Mouse (Mus musculus) testis, postnatal 14 days (tissue): ENCODE measurements around the gene Ocel1.
"Not testable (repeated sequence)": the region's sequence is repeated elsewhere in the genome, so short reads cannot be mapped to it uniquely, and the experiment has no call there.

Experiments
- DNase-seq: peaks from one replicate; pipeline ENCODE4 v3.0.0; 2021; ENCODE audit warnings: low spot score

Gene Ocel1

GRCm38 (mm10) chr8:71371236-71371848 lies at the start of gene Ocel1:
Gene Ocel1 (plus strand): TSS chr8:71371298.
- DNase-seq: peak; percentile 98

GRCm38 (mm10) chr8:71322939-71323338 lies 48.2 kb upstream of the Ocel1 start:
- DNase-seq: no peak

DNA sequence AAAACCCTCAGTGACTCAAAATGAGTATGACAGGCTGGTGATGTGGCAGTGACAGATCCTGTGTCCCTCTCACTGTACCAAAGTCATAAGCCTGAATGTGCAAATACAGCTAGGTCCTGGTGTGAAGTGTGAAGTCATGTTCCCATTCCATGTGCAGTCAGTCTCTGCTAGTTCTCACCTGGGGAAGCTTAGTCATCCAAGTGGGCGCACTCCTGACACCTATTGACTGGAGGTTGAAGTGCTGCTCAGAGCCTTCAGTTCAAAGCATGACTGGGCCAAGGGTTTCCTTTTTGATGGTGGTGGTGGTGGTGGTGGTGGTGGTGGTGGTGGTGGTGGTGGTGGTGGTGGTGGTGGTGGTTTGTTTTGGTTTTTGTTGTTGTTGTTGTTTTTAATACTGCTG lies 46.2 kb upstream of the Ocel1 start:
- no peak for DNase-seq

DNA sequence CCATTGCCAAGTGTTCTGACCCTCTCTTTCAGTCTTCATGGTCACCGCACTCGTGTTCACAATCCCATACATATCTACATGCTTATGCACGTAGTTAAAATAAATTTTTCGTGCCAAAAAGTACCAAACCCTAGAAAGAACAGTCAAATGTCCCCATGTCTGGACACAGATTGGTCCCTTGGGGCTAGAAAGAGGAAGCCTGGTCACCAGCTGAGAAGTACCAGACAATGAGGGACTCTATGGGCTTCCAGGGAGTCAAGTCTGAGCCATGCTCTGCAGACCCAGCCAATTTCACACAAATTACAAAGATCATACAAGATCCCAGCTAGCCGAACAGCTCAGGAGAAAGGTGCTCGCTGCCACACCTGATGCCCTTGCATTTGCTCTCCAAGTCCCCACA lies 33.3 kb upstream of the Ocel1 start:
- DNase-seq: not testable (repeated sequence)

DNA sequence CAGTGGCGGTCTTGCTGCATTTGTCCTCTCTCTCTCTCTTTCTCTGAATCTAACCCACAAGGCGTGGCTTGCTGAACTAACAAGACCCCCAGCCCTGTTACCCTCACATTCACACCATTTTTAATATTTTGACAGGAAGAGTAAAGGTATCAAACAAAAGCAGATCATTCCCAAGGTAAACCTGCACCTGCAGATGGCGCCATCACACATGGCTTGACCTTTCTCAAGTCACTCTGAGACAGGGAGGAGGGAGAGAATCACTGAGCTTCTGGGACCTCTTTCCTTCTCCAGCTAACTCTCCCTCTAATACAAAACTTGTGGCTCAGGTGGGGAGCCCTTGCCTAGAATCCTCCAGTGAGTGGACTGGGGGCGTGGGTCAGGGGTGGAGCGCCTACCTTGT lies 30.5 kb upstream of the Ocel1 start:
- DNase-seq: no peak

DNA sequence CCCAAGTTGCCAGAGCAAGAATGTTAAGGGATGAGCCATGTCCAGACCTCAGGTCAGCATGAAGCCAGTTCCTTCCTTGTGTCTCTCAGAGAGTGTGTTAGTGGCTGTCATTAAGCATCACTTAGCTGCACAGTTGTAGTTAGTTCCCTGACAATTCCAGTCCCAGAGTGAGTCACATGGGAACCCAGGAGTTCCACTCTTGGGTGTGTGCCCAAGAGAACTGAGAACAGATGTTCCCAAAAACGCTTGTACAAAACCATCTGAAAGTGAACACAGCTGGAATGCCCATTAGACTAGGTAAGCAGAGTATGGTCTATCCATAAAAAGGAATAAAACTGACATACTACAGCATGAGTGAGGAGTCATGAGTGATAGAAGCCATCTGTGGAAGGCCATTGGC lies 24.5 kb upstream of the Ocel1 start:
- DNase-seq: no peak

GRCm38 (mm10) chr8:71351117-71351516 lies 20.0 kb upstream of the Ocel1 start:
- DNase-seq: no peak

DNA sequence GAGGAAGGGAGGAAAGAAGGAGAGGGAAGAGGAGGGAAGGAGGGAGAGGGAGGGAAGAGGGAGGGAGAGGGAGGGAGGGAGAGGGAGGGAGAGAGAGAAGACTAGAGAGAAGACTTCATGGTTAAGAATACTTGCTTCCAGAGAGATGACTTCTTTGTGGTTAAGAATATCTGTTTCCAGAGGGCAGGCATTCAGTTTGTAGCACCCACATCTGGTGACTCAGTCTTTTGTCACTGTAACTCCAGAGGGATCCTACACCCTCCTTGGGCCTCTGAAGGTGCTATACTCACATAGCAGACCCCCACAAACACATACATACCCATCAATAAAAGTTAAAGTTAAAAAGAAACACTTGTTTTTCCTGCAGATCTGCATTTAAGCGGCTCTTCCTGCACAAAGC lies 19.6 kb upstream of the Ocel1 start:
- no peak for DNase-seq

DNA sequence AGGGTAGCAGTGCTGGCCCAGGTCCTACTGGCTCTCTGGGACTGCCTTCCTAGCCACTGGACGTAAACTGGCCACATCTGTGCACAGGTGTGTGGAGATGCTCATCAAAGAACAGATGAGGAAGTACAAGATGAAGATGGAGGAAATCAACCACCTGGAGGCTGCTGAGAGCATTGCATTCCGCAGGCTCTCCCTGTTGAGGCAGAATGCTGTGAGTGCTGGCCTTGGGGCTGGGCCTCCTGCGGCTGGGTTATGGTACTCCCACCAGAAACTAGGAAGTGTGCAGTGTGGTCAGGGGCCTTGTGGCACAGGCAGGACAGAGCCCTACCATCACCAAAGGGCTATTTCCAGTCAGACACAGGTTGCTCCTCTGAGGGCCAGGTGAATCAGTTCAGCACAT lies 13.1 kb upstream of the Ocel1 start:
- no peak for DNase-seq

GRCm38 (mm10) chr8:71366771-71367528 lies 4.1 kb upstream of the Ocel1 start, which contains the start of gene Use1:
Gene Use1 (plus strand): TSS chr8:71366848.
- peak; percentile 91 for DNase-seq

- no peak for DNase-seq
These were observed 3.4 kb upstream of the Ocel1 start for GRCm38 (mm10) chr8:71367529-71368176.

GRCm38 (mm10) chr8:71368366-71368765 lies 2.7 kb upstream of the Ocel1 start:
- DNase-seq: no peak

- no peak for DNase-seq
These were observed 1.9 kb upstream of the Ocel1 start for GRCm38 (mm10) chr8:71369040-71369718.

DNA sequence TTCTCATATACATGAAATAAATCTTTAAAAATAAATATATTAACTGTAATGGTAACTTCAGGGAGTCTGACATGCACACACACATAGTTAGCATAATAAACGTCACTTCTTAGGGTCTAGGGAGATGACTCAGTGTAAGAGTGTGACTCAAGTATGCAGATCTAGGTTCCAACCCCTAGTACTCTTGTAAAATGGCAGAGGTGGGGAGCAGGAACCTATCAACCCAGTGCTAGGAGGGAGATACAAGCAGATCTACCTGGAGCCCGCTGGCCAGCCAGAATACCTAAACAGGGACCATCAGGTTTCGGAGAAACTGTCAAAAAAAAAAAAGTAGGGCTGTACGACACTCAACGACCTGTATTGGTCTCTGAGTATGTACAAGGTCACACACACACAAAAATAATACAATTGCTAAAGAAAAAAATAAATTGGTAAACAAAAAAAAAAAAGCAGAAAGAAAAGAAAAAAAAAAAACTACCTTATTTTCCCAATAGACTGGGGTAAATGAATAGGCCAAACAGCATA lies 325 bp upstream of the Ocel1 start:
- DNase-seq: no peak

DNA sequence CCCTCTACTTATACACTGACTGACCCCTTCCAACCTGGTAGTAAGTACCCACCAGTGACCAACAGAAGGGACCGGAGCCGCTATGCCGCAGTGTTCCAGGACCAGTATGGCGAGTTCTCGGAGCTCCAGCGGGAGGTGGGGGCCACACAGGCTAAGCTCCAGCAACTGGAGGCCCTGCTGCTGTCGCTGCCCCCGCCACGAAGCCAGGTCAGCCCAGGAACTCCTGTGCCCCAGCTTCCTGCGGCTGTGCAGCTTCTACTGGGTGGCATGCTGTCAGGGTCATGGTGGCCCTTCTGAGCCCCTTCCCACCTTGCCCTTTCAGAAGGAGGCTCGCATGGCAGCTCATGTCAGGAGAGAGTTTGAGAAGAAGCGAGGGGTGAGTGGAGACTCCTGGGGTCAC lies 1.3 kb downstream of the Ocel1 start:
- DNase-seq: no peak

GRCm38 (mm10) chr8:71373000-71373399 lies 1.9 kb downstream of the Ocel1 start:
- no peak for DNase-seq

- no peak for DNase-seq
These were observed 3.6 kb downstream of the Ocel1 start for GRCm38 (mm10) chr8:71374616-71375206.

DNA sequence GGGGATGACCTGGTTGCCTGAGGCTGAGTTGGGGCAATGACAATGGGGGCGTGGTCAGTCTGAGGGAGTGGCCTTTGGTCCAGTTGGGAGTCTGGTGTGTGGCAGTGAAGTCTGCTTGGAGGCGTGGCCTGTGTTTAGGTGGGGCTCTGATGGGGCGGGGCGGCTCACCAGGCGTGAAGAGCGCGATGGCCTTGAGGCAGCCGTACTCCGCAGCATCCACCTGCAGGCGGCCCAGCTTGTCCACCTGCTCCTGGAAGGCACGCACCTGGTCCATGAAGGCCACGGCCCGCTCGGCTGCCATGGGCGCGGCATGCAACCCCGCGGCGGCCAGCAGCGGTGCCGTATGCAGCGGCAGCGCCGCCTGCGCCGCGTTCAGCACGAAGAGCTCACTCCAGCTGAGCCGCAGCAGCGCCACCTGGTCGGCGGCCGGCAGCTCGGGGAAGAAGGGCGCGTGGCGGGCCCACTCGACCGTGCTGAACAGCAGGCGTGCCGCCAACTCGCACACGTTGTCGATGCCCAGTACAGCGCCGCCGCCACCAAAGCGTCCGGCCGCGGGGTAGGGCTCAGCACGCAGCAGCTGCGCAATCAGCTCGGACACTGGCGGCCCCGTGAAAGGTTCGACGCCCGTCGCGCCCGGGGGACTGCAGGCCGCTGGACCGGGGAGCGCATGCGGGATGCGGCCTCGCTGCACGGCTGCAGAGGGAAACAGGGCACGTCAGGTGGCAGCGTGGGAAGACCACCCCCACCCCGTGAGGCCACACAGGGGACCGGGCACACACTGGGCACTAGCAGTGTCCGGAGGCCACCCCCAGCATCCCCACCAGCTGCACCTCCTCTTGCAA lies 4.7 kb downstream of the Ocel1 start:
- peak; percentile 78 for DNase-seq

DNA sequence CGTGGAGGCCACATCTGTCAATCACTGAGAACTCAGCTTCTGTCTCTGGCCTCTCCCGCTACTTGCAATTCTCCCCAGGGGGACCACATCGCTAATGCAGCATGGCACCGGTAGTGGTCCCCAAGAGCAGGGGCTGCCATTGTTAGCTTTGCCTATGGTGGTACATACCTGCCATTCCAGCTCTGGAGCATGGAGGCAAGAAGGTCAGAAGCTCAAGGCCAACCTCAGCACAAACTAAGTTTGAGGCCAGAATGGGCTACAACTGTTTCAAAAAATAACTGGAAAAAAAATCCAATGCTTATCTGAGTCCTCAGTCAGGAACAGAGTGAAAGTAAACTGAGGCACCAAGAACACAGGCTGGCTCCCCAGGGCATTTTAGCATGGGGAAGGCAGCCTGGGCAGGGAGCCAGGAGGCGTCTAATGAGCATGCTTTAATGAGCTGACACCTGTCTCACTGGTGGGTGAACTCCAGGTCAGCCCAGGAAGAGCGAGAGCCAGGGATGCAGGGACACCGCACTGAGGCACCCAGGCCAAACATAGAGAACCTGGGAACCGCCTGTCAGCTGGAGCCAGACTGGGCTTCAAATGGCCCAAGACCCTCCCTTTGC lies 5.4 kb downstream of the Ocel1 start:
- DNase-seq: peak; percentile 64

DNA sequence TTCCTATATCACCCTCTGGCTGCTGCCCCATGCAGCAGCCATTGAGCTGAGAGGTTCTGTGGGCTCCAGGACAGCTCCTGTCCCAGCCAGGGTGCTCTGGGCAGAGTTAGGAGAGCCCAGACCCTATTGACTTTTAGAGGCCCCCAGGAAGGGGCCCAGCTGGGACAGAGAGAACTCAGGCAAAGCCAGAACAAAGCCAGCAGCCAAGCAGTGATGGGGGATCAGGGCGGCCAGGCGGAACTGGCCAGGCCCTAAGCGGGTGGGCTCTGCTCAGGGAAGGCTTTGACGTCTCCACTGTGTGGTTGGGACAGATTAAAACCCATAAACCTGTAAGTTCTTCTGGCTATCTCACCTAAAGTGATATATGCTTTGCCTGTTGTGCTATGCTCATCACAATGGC lies 7.9 kb downstream of the Ocel1 start:
- no peak for DNase-seq
